Mouse (Mus musculus) liver, adult 2 months (tissue): ENCODE results near the gene Gtf2h3. TPM values are rescaled to one million over a fixed set of nuclear protein-coding genes. Genes with fewer than 3 reads are reported as not detected.
"Not testable (repeated sequence)": the region's sequence is repeated elsewhere in the genome, so short reads cannot be mapped to it uniquely, and the experiment has no call there.

Source experiments
- DNase-seq: peaks from one replicate; pipeline ENCODE4 v3.0.0-alpha.2; 2011; ENCODE audit warnings: low read depth, low spot score; ENCODE audit errors: extremely low read depth
- H3K27ac ChIP-seq: fragments of 200-500 bp; replicated peaks from 2 replicates; pipeline ENCODE4 v1.5.1; 2012; ENCODE audit warnings: low read depth, mild to moderate bottlenecking, control low read depth, inconsistent platforms, low read length; ENCODE audit not compliant: insufficient read depth
- H3K27me3 ChIP-seq: fragments of 200-500 bp; 2 replicates; pipeline ENCODE4 v1.6.1; 2012; ENCODE audit warnings: mild to moderate bottlenecking, moderate library complexity, low read length, inconsistent platforms; ENCODE audit not compliant: control insufficient read depth, insufficient read depth
- H3K36me3 ChIP-seq: fragments of 200-500 bp; 2 replicates; pipeline ENCODE4 v1.6.1; 2012; ENCODE audit warnings: low read length, inconsistent platforms; ENCODE audit not compliant: control insufficient read depth, insufficient read depth
- H3K4me1 ChIP-seq: fragments of 200-500 bp; 2 replicates; pipeline ENCODE4 v1.6.1; 2011; ENCODE audit warnings: low read length; ENCODE audit not compliant: control insufficient read depth, insufficient read depth
- H3K4me3 ChIP-seq: fragments of 200-500 bp; 2 replicates; pipeline ENCODE4 v1.5.1; 2011; ENCODE audit warnings: low read depth, mild to moderate bottlenecking, control low read depth, low read length, moderate library complexity; ENCODE audit not compliant: insufficient read depth
- H3K79me2 ChIP-seq: fragments of 200-500 bp; 2 replicates; pipeline ENCODE4 v1.6.1; 2012; ENCODE audit warnings: inconsistent platforms, mild to moderate bottlenecking, low read length, moderate library complexity; ENCODE audit not compliant: control insufficient read depth, insufficient read depth
- H3K9ac ChIP-seq: fragments of 200-500 bp; 2 replicates; pipeline ENCODE4 v1.6.1; 2012; ENCODE audit warnings: low read depth, mild to moderate bottlenecking, control low read depth, inconsistent platforms, low read length
- CTCF ChIP-seq: fragments of 200-500 bp; IDR thresholded peaks from 2 replicates; pipeline ENCODE4 v1.5.1; 2011; ENCODE audit warnings: low read depth, low read length, control low read depth
- POLR2A ChIP-seq: fragments of 200-500 bp; IDR thresholded peaks from 2 replicates; pipeline ENCODE4 v1.6.1; 2011; ENCODE audit warnings: low read length, control low read depth; ENCODE audit not compliant: insufficient read depth; ENCODE audit errors: extremely low read depth
- WGBS: fragments of 180-500 bp; shearing (Covaris S2); methylation state at CpG from one replicate; pipeline ENCODE4 v1.1.7; 2018; 5-methylcytosine and 5-hydroxymethylcytosine counted together
- polyA plus RNA-seq: library from polyadenylated mRNA; depleted of rRNA; stranded (reverse); fragments of >200 nt; gene quantifications from 2 replicates; pipeline ENCODE4 v1.2.3, GENCODE M21; 2012; rRNA removed
- total RNA-seq: library from RNA; depleted of rRNA; stranded (reverse); fragments of >200 nt; gene quantifications from 2 replicates; pipeline ENCODE4 v1.2.3, GENCODE M21; 2014; rRNA removed

Gtf2h3 gene
- total and polyA plus RNA-seq, 2 experiments: 12.2 to 23.9 TPM

DNA sequence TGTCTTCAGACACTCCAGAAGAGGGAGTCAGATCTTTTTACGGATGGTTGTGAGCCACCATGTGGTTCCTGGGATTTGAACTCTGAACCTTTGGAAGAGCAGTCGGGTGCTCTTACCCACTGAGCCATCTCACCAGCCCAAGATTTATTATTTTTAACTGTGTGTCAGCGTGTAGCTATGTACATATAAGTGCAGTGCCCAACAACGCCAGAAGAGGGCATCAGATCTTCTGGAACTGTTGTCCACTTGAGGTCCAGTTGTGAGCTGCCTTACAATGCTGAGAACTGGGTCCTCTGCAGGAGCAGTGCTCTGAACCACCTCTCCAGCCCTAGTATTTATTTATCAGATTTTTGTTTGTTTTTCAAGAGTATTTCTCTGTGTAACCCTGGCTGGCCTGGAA, 56.1 kb downstream of the Gtf2h3 start:
- not testable (repeated sequence) for H3K4me3 ChIP-seq, H3K79me2 ChIP-seq, H3K4me1 ChIP-seq, H3K27ac ChIP-seq, H3K9ac ChIP-seq, H3K27me3 ChIP-seq
- DNase-seq: peak; percentile 42
- H3K36me3 ChIP-seq: peaks cover 40% of the 10 kb centered on the region
- 88% methylated on average over 4 of the region's 4 CpGs for WGBS
- peak; percentile 30; the same call in 1 of the 2 replicates for TF ChIP-seq CTCF

GRCm38 (mm10) chr5:124636139-124636538, 57.2 kb downstream of the Gtf2h3 start:
- H3K4me3 ChIP-seq: no peak overlapping the region
- H3K9ac ChIP-seq: no peak overlapping the region
- no peak for DNase-seq
- no peaks in the 10 kb centered on the region for H3K4me1 ChIP-seq
- no peak for TF ChIP-seq POLR2A
- TF ChIP-seq CTCF: no peak
- H3K79me2 ChIP-seq: no peaks in the 10 kb centered on the region; the same call in 1 of the 2 replicates
- no peaks in the 10 kb centered on the region for H3K27me3 ChIP-seq
- WGBS: 95% methylated on average over 3 of the region's 3 CpGs
- H3K27ac ChIP-seq: no peak overlapping the region
- peaks cover 46% of the 10 kb centered on the region for H3K36me3 ChIP-seq

DNA sequence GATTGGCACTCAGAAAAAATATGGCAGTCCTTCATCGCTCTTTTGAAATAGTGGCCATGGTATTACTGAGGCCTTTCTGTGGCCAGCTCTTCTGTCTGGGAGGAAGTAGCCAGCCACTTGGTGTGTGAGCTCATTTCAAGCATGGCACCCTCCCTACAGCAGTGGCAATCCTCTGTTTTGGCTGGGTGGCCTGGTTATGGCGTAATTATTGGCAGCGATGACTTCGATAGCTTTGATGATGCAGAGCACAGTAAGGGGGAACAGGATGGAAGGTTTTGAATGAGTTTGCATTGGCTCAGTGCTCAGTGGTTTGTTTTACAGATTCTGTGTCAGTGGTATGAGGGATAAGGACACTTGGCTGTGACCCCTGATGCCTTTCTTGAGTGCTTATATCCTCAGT, 57.8 kb downstream of the Gtf2h3 start:
- peak; percentile 41 for DNase-seq
- H3K9ac ChIP-seq: no peak overlapping the region
- no peaks in the 10 kb centered on the region; the same call in 1 of the 2 replicates for H3K79me2 ChIP-seq
- no peak overlapping the region for H3K4me3 ChIP-seq
- peaks cover 48% of the 10 kb centered on the region for H3K36me3 ChIP-seq
- TF ChIP-seq POLR2A: no peak
- no peak for TF ChIP-seq CTCF
- H3K4me1 ChIP-seq: no peaks in the 10 kb centered on the region
- no peak overlapping the region for H3K27ac ChIP-seq
- no peaks in the 10 kb centered on the region for H3K27me3 ChIP-seq
- 66% methylated on average over 4 of the region's 4 CpGs for WGBS

DNA sequence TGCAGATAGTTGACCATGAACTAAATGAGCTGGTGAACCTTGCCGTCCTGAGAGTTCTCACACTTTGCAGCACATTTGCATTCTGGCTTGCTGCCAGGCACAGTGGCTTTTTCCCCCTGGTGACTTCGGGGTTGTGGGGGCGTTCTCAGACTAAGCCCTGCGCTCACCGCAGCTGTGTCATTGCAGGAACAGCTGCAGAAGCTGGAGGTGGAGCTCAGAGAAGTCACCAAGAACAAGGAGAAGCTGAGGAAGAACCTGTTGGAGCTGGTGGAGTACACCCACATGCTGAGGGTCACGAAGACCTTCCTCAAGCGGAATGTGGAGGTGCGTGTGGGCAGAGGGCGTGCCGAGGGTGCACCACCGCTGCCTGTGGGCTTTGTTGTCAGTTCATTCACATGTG, 58.4 kb downstream of the Gtf2h3 start:
- H3K36me3 ChIP-seq: peaks cover 55% of the 10 kb centered on the region
- DNase-seq: no peak
- no peaks in the 10 kb centered on the region for H3K4me1 ChIP-seq
- no peaks in the 10 kb centered on the region; the same call in 1 of the 2 replicates for H3K79me2 ChIP-seq
- no peak overlapping the region for H3K27ac ChIP-seq
- no peaks in the 10 kb centered on the region for H3K27me3 ChIP-seq
- WGBS: 92% methylated on average over 11 of the region's 11 CpGs
- TF ChIP-seq CTCF (no peak), POLR2A (no peak)
- no peak overlapping the region for H3K4me3 ChIP-seq
- H3K9ac ChIP-seq: no peak overlapping the region

- no peak for DNase-seq
- TF ChIP-seq POLR2A: no peak
- no peak for TF ChIP-seq CTCF
- Histone ChIP-seq H3K9ac (no peak overlapping the region), H3K4me1 (no peaks in the 10 kb centered on the region), H3K4me3 (no peak overlapping the region), H3K27me3 (no peaks in the 10 kb centered on the region), H3K36me3 (peaks cover 58% of the 10 kb centered on the region), H3K27ac (no peak overlapping the region), H3K79me2 (no peaks in the 10 kb centered on the region; the same call in 1 of the 2 replicates)
- WGBS: 98% methylated on average over 13 of the region's 13 CpGs
Observed at GRCm38 (mm10) chr5:124637836-124638235, 58.9 kb downstream of the Gtf2h3 start.

Other genes starting within 250 kb of the Gtf2h3 start
- 13.4 and 14.2 TPM in 2 replicates for gene Cdk2ap1, start 216.1 kb upstream of the Gtf2h3 start, total RNA-seq
- 33.5 and 38.2 TPM in 2 replicates for gene Cdk2ap1, start 216.1 kb upstream of the Gtf2h3 start, polyA plus RNA-seq
- gene Sbno1, start 153.1 kb upstream of the Gtf2h3 start, total RNA-seq: 33.1 and 36.6 TPM in 2 replicates
- gene Sbno1, start 153.1 kb upstream of the Gtf2h3 start, polyA plus RNA-seq: 7.2 and 8.1 TPM in 2 replicates
- 9.6 and 13.2 TPM in 2 replicates for gene Kmt5a, start 139.2 kb upstream of the Gtf2h3 start, total RNA-seq
- 14.7 and 15.1 TPM in 2 replicates for gene Kmt5a, start 139.2 kb upstream of the Gtf2h3 start, polyA plus RNA-seq
- gene Rilpl2, start 100.8 kb upstream of the Gtf2h3 start, total RNA-seq: 9.6 and 11.6 TPM in 2 replicates
- 10.1 and 10.4 TPM in 2 replicates for gene Rilpl2, start 100.8 kb upstream of the Gtf2h3 start, polyA plus RNA-seq
- 2.9 and 3.7 TPM in 2 replicates for gene Snrnp35, start 96.0 kb upstream of the Gtf2h3 start, total RNA-seq
- gene Snrnp35, start 96.0 kb upstream of the Gtf2h3 start, polyA plus RNA-seq: 2.2 and 2.5 TPM in 2 replicates
- 1.4 and 1.6 TPM in 2 replicates for gene Rilpl1, start 47.7 kb upstream of the Gtf2h3 start, total RNA-seq
- gene Rilpl1, start 47.7 kb upstream of the Gtf2h3 start, polyA plus RNA-seq: 0.97 and 2.0 TPM in 2 replicates
- gene Tmed2, start 38.4 kb upstream of the Gtf2h3 start, total RNA-seq: 374 and 414 TPM in 2 replicates
- 124 and 135 TPM in 2 replicates for gene Tmed2, start 38.4 kb upstream of the Gtf2h3 start, polyA plus RNA-seq
- gene Ddx55, start 26.3 kb upstream of the Gtf2h3 start, total RNA-seq: 3.0 and 3.8 TPM in 2 replicates
- gene Ddx55, start 26.3 kb upstream of the Gtf2h3 start, polyA plus RNA-seq: 3.5 and 6.3 TPM in 2 replicates
- gene Eif2b1, start within 50 bp of the Gtf2h3 start, total RNA-seq: 10.5 and 13.0 TPM in 2 replicates
- gene Eif2b1, start within 50 bp of the Gtf2h3 start, polyA plus RNA-seq: 12.0 and 13.2 TPM in 2 replicates
- gene Atp6v0a2, start 49.4 kb downstream of the Gtf2h3 start, total RNA-seq: 10.8 and 11.7 TPM in 2 replicates
- 16.4 and 18.0 TPM in 2 replicates for gene Atp6v0a2, start 49.4 kb downstream of the Gtf2h3 start, polyA plus RNA-seq
- gene Dnah10, start 145.9 kb downstream of the Gtf2h3 start, total RNA-seq: not detected in 2 replicates
- 0.02 TPM in 1 of 2 replicates, not detected in the other for gene Dnah10, start 145.9 kb downstream of the Gtf2h3 start, polyA plus RNA-seq